Mouse (Mus musculus): ENCODE measurements around the gene Pla2g2f. TPM values are rescaled to one million over a fixed set of nuclear protein-coding genes. Genes with fewer than 3 reads are reported as not detected.

Gene Pla2g2f
- total and polyA plus RNA-seq, 3 experiments, result 0.14 to 0.26 (median 0.18) TPM

DNA sequence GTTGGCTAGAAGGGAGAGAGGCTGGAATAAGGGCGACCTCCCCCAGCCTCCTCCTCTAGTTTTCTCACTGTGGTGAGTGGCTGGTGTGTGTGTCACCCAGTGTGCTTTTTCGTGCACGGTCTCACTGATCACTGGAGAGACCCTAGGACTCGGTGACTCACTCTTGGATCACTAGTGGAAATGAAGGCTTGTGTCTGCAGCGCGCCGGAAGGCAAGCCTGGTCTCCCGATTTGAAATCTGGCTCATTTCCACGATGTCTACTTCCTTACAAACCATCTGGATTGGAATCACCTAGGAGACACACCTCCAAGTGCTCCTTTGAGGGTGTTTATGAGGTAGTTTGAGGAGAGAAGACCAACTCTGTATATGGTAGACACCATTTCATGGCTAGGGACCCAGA lies 10.6 kb downstream of the Pla2g2f start:
- intact Hi-C loops (cut with DNase I), result loop anchor here (5.0 kb wide), 1 partner anchor 40 kb away; no protein-coding TSS in a partner anchor
- 72% methylated on average over 9 of the region's 9 CpGs for WGBS
- Histone ChIP-seq H3K79me2 (replicated peaks; ENCODE audit: control insufficient read depth, insufficient read depth, low read length) (no peaks in the 10 kb centered on the region), H3K27me3 (ENCODE audit: control insufficient read depth, insufficient read depth, low read length) (no peaks in the 10 kb centered on the region), H3K9ac (ENCODE audit: low read depth, low read length) (no peak overlapping the region), H3K36me3 (ENCODE audit: control insufficient read depth, insufficient read depth, low read length) (no peaks in the 10 kb centered on the region), H3K4me1 (ENCODE audit: control insufficient read depth, insufficient read depth, low read length) (no peaks in the 10 kb centered on the region), H3K27ac (no peak overlapping the region), H3K4me3 (no peak overlapping the region)
- no peak for DNase-seq
- TF ChIP-seq CTCF (IDR thresholded peaks at IDR 0.05) (no peak), POLR2A (IDR thresholded peaks at IDR 0.05; ENCODE audit: insufficient read depth, low read depth, low read length) (no peak), EP300 (IDR thresholded peaks at IDR 0.05; ENCODE audit: insufficient read depth, low read depth, low read length) (no peak)

DNA sequence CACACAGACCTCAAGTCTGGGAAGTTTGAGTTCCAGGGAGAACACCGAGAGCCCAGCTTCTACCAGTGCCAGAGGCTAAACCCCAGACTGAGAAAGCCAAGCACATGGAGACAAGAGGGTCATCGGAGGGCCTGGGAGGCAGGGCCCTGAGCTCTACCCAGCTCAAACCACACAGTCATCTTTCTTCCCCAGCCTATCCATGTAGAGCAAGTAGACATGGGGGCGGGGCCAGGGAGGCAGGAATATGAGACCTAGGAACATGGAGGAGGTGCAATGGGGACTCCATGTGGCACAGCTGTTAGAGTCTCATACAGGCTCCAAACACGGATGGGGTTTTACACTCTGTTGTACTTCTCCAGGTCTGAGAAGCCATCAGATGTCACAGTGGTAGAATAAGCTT lies 11.5 kb downstream of the Pla2g2f start:
- intact Hi-C loops (cut with DNase I), result loop anchor here (5.0 kb wide), 1 partner anchor 39 kb away; no protein-coding TSS in a partner anchor

DNA sequence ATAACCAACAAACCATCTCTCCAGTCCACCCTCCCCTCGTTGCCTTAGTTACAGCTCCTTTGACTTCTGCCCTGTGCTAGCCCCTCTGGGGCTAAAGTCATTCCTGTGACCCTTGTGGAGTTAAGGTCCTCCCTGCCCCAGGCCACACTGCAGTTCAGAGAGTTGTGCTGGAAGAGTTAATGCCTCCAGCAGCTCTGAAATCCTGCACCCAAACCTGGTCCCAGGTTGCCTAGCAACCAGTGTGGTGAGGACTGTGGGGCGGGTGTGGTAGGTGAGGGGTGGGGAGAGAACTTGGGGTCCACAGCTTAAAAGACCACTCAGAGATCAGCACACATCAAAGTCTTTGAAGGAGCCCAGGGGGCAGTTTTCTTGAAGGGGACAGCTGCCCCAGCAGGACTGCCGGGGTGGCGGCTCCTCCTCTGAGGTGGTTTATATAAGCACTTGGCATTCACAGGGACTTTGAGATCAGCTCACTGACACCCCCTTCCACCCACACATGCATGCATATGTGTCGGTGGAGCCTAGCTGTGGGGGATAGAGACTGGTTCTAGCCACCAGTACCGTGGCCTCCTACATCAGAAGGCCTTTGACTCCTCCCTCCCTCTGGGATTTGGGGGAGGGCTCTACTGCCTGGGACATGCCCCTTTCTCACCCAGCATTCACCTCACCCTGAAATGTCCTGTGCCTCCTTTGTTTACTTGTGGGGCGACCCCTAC lies 18.1 kb downstream of the Pla2g2f start:
- Histone ChIP-seq H3K36me3 (ENCODE audit: control insufficient read depth, insufficient read depth, low read length) (no peaks in the 10 kb centered on the region), H3K4me3 (no peak overlapping the region), H3K9ac (ENCODE audit: low read depth, low read length) (no peak overlapping the region), H3K27ac (no peak overlapping the region), H3K79me2 (replicated peaks; ENCODE audit: control insufficient read depth, insufficient read depth, low read length) (no peaks in the 10 kb centered on the region), H3K27me3 (ENCODE audit: control insufficient read depth, insufficient read depth, low read length) (no peaks in the 10 kb centered on the region), H3K4me1 (ENCODE audit: control insufficient read depth, insufficient read depth, low read length) (no peaks in the 10 kb centered on the region)
- intact Hi-C loops (cut with DNase I), result no loop called here
- TF ChIP-seq CTCF (IDR thresholded peaks at IDR 0.05) (no peak), EP300 (IDR thresholded peaks at IDR 0.05; ENCODE audit: insufficient read depth, low read depth, low read length) (no peak), POLR2A (IDR thresholded peaks at IDR 0.05; ENCODE audit: insufficient read depth, low read depth, low read length) (no peak)
- WGBS, result 55% methylated on average over 7 of the region's 7 CpGs
- no peak for DNase-seq

More for the DNA sequence above, 11.5 kb downstream of the Pla2g2f start:
- DNase-seq, result no peak
- Histone ChIP-seq H3K9ac (ENCODE audit: low read depth, low read length) (no peak overlapping the region), H3K4me3 (no peak overlapping the region), H3K27me3 (ENCODE audit: control insufficient read depth, insufficient read depth, low read length) (no peaks in the 10 kb centered on the region), H3K4me1 (ENCODE audit: control insufficient read depth, insufficient read depth, low read length) (no peaks in the 10 kb centered on the region), H3K79me2 (replicated peaks; ENCODE audit: control insufficient read depth, insufficient read depth, low read length) (no peaks in the 10 kb centered on the region), H3K36me3 (ENCODE audit: control insufficient read depth, insufficient read depth, low read length) (no peaks in the 10 kb centered on the region), H3K27ac (no peak overlapping the region)
- TF ChIP-seq POLR2A (IDR thresholded peaks at IDR 0.05; ENCODE audit: insufficient read depth, low read depth, low read length), result no peak
- no peak for TF ChIP-seq CTCF (IDR thresholded peaks at IDR 0.05)
- no peak for TF ChIP-seq EP300 (IDR thresholded peaks at IDR 0.05; ENCODE audit: insufficient read depth, low read depth, low read length)
- WGBS, result 63% methylated on average over 4 of the region's 4 CpGs

DNA sequence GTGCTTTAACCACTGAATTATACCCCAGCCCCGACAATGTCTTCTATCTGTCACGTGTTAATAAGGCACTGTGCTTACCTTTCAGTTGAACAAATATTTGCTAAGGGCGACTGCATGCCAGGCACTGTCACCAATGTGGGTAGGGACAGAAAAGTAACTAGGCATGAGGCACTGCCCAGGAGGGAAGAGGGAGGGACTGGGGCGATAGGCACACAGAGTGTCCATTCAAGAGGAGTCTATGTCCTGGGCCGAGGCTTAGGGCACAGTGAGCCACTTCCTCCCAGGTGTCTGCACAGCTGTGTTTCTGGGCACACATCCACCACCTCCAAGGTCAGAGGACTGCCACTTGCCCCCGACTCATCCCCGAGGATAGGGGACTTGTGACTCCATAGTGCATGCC lies 20.4 kb downstream of the Pla2g2f start, which contains the start of gene Ubxn10:
Ubxn10 (minus strand) TSS at position 137 of the 400 bp plus-strand sequence.
- WGBS, result 56% methylated on average over 7 of the region's 7 CpGs
- TF ChIP-seq POLR2A (IDR thresholded peaks at IDR 0.05; ENCODE audit: insufficient read depth, low read depth, low read length) (no peak), CTCF (IDR thresholded peaks at IDR 0.05) (no peak), EP300 (IDR thresholded peaks at IDR 0.05; ENCODE audit: insufficient read depth, low read depth, low read length) (no peak)
- H3K36me3 ChIP-seq (ENCODE audit: control insufficient read depth, insufficient read depth, low read length), result no peaks in the 10 kb centered on the region
- H3K4me3 ChIP-seq, result no peak within 1 kb of the TSS
- intact Hi-C loops (cut with DNase I), result no loop called here
- no peak within 1 kb of the TSS for H3K9ac ChIP-seq (ENCODE audit: low read depth, low read length)
- H3K4me1 ChIP-seq (ENCODE audit: control insufficient read depth, insufficient read depth, low read length), result no peaks in the 10 kb centered on the region
- no peak for DNase-seq
- no peak within 1 kb of the TSS for H3K27ac ChIP-seq
- H3K79me2 ChIP-seq (replicated peaks; ENCODE audit: control insufficient read depth, insufficient read depth, low read length), result no peaks in the 10 kb centered on the region
- no peaks in the 10 kb centered on the region for H3K27me3 ChIP-seq (ENCODE audit: control insufficient read depth, insufficient read depth, low read length)

DNA sequence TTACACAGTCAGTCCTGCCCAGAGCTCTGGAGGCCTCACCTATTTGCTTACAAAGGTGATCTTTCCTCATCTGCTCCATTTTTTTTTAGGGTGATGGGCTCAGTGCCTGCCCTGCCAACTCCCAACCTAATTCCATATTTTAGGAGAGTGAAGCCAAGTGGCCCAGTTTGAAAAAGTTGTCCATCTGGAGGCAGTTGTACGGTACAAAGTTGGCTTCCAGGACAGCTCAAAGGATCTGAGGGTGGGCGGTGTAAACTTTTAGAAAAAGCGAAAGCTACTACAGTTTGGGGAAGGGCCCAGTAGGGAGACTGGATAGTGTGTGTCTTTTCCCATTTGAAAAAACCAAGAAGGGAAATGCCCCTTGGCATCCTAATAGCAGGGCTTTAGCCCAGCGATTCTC lies 22.6 kb downstream of the Pla2g2f start:
- Histone ChIP-seq H3K4me3 (no peak overlapping the region), H3K36me3 (ENCODE audit: control insufficient read depth, insufficient read depth, low read length) (no peaks in the 10 kb centered on the region), H3K4me1 (ENCODE audit: control insufficient read depth, insufficient read depth, low read length) (no peaks in the 10 kb centered on the region), H3K79me2 (replicated peaks; ENCODE audit: control insufficient read depth, insufficient read depth, low read length) (no peaks in the 10 kb centered on the region), H3K9ac (ENCODE audit: low read depth, low read length) (no peak overlapping the region), H3K27ac (no peak overlapping the region), H3K27me3 (ENCODE audit: control insufficient read depth, insufficient read depth, low read length) (no peaks in the 10 kb centered on the region)
- DNase-seq, result no peak
- WGBS, result 89% methylated on average over 4 of the region's 4 CpGs
- intact Hi-C loops (cut with DNase I), result no loop called here
- TF ChIP-seq POLR2A (IDR thresholded peaks at IDR 0.05; ENCODE audit: insufficient read depth, low read depth, low read length), result no peak
- TF ChIP-seq EP300 (IDR thresholded peaks at IDR 0.05; ENCODE audit: insufficient read depth, low read depth, low read length), result no peak
- TF ChIP-seq CTCF (IDR thresholded peaks at IDR 0.05), result no peak

DNA sequence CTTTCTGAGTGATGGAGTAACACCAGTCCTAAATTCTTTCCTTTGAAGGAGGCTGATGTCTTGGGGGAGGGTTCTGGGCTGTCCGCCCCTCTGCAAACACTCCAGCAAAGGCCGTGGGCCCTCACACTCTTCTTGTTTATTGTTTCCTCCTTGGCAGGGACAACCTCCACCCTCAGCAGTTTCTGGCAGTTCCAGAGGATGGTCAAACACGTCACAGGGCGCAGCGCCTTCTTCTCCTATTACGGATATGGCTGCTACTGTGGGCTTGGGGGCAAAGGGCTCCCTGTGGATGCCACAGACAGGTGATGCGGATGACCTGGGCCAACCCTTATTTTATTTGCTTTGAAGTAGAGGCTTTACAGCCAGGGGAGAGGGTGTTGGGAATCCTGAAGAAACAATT lies 23.3 kb downstream of the Pla2g2f start:
- no peak for DNase-seq
- Histone ChIP-seq H3K36me3 (ENCODE audit: control insufficient read depth, insufficient read depth, low read length) (no peaks in the 10 kb centered on the region), H3K9ac (ENCODE audit: low read depth, low read length) (no peak overlapping the region), H3K27ac (no peak overlapping the region), H3K79me2 (replicated peaks; ENCODE audit: control insufficient read depth, insufficient read depth, low read length) (no peaks in the 10 kb centered on the region), H3K27me3 (ENCODE audit: control insufficient read depth, insufficient read depth, low read length) (no peaks in the 10 kb centered on the region), H3K4me1 (ENCODE audit: control insufficient read depth, insufficient read depth, low read length) (no peaks in the 10 kb centered on the region), H3K4me3 (no peak overlapping the region)
- TF ChIP-seq CTCF (IDR thresholded peaks at IDR 0.05) (no peak), EP300 (IDR thresholded peaks at IDR 0.05; ENCODE audit: insufficient read depth, low read depth, low read length) (no peak), POLR2A (IDR thresholded peaks at IDR 0.05; ENCODE audit: insufficient read depth, low read depth, low read length) (no peak)
- WGBS, result 80% methylated on average over 7 of the region's 7 CpGs
- intact Hi-C loops (cut with DNase I), result no loop called here
